Mouse (Mus musculus): ENCODE data around the gene Icam2.

Icam2 gene

DNA sequence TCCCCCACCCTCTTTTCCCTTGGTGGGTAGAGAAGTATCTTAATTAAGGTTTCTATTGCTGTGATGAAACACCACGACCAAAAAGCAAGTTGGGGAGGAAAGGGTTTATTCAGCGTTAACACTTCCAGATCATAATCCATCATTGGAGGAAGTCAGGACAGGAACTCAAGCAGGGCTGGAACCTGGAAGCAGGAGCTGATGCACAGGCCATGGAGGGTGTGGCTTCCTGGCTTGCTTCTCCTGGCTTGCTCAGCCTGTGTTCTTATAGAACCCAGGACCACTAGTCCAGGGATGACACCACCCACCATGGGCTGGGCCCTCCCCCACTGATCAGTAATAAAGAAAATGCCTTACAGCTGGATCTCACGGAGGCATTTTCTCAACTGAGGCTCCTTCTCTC lies 2.9 kb upstream of the Icam2 start:
- DNase-seq = peak; percentile 94

DNA sequence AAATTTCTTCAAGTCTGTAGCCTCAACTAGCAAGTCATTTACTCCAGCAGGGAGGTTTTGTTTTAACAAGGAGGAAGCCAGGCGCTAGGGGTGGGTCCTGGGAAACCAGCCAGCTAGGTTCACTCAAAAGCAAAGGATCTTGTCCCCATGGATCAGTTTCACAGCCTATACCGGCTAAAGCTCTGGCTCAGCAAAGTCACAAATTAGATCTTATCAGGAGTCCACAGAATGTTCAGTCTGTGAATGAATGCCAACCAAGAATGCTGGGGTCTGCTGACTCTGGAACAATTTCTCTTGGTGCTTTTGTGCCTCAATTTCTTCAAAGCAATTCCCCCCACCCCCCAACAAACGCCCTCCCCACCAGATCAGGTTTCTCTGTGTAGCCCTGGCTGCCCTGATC lies 1.7 kb upstream of the Icam2 start:
- peak; percentile 91 for DNase-seq

DNA sequence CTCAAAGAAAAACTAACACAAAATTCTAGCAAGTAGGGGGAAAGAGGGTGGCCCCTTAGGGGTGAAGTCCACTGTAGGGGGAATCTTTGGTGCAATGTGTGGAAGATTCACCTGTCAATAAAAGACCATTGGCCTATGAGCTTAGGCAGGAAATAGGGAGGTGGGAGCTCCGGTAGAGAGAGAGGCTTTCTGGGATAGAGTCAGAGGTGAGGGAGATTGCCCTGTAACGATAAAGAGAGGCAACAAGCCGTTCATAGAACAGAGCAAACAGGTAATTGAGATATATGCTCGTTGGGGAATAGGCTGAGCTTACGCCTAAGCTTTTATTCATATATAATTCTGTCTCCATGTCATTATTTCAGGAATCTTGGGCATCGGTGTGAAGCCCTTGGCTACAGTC lies 855 bp downstream of the Icam2 start:
- no peak for DNase-seq

DNA sequence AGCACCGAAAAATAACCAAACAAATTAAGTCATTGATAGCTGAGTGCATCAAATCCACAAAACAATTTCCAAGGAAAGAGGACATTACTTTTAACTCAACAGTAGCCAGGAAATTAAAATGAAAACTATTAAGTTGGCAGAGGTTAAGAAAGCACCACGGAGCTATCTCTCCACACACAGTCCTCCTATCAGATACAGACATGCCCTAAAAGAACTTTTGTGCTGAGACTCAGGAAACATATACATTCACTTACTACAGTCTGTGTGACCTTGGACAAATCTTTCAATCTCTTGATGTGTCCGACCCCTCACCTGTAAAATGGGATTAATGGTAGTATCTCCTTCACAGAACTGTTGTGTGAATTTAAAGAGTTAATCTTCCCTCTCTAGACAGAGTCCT lies 1.5 kb downstream of the Icam2 start:
- DNase-seq = no peak

DNA sequence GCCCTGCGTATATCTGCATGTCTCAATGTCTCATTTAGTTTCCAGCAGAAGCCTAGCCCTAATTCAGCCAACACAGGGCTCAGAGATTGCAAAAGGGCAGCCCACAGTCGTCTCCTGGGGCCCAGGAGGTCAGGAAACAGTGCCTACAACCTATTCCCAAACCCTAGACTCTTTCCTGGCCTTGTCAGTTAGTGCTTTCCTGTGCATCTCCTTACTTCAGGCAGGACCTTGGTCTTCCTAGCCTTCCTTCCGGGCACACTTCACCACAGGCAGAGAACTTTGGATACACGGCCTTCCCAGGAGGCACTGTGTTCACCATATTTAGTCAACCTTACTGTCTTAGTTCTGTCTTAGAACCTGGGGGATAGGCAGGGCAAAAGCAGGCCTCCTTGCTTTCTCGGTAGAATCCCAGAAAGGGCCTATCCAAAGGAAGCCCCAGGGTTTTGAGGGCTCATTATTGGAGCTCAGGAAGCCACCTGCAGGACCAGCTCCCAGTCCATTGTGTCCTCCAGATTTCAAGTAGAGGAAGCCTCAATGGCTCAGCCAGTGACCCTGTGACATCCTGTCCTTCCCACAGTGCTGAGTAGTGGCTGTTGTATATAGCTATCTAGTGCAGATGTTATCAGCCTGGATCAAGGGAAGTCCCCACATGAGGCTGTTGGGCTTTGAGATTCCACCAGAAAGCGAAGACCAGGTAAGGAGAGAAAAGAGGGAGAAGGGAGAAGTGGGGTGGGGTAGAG lies 4.7 kb downstream of the Icam2 start:
- peak; percentile 96 for DNase-seq

DNA sequence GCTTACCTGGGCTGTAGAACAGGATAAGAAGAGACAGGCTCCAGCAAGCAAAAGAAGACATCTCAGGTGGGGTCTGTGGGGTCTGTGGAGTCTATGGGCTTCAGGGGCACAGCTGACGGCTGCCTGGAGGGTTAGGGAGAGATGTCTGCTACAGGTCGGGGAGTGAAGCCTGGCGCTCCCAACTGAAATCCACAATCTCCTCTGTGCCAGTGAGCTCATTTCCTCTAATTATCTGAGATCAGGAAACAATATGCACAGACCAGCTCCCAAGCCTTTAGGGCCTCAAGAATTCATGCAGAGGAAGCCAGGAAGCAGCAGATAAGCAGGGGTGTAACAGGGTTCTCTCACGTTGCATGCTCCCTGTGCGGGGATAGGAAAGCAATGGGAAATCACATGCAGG lies 5.5 kb downstream of the Icam2 start:
- DNase-seq = peak; percentile 99

DNA sequence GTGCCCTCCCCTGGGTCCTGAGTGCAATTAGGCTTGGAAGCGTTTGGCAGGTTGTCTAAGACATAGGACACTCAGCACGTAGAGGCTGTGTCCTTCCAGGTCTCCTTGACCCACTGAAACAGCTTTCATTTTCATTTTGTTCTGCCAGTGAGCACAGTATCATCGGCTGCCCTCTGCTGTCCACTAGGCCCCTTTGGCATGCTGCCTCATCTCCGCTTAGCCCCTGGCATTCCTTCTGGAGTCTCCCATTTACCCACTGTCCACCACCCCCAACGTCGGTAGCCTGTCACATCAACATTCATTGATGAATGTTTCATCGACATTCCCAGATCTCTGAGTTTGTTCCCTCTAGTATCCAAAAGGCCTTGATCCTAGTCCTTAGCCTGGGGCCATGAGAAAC lies 6.0 kb downstream of the Icam2 start:
- peak; percentile 96 for DNase-seq

DNA sequence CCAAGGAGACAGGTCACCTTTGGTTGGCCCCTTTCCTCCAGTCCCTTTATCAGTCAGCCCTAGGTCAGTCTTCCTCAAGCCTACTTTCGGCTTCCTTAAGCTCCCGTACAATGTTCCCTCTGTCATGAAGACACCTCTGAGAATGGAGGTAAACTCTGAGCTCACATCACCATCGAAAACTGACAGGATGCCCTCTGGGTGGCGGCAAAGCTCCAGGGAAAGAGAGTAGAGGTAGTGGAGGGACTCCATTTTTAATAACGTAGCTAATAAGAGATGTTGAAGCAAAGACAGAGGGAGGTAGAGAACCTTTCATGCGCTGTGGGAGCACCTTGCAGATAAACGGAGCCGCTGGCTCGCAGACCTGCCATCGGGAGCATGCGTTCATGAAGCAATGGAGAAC lies 6.9 kb downstream of the Icam2 start:
- DNase-seq = peak; percentile 90

DNA sequence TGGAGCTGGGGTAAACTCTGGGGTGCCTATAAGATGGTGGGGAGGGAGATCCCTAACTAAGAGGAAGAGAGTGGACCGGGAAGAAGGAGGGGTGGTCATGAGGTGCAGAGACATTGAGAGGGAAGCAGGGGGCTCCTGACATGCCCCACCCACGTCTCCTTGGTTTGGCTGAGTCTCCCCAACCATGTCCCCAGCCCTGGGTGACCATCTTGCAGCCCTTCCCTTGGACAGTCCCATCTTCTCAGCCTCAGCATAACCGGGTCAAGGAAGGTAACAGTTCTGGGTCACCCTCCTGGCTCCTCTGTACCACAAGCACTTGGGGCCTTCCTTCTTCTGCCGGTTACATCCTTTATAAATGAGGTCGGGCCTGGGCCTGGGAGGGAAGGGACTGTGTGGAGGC lies 12.9 kb downstream of the Icam2 start:
- DNase-seq = no peak

DNA sequence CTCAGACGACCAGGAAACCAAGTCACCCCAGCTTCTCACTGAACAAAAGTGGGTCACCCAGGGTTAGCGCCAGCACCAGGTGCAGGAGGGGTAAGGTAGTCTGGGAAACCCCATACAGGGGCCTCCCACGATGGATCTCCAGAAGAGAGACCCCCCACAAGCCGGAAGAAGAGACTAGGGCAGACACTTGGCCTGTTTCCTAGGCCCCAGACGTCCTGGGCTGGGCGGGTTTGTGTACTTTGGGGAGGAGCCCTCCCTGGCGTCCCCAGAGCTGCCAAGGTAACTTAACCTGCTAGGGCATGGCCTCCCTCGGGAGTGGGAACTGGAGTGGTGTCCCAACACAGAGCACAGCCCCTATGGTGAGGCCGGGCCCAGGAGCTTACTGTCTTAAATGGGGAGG lies 13.3 kb downstream of the Icam2 start:
- DNase-seq = no peak

DNA sequence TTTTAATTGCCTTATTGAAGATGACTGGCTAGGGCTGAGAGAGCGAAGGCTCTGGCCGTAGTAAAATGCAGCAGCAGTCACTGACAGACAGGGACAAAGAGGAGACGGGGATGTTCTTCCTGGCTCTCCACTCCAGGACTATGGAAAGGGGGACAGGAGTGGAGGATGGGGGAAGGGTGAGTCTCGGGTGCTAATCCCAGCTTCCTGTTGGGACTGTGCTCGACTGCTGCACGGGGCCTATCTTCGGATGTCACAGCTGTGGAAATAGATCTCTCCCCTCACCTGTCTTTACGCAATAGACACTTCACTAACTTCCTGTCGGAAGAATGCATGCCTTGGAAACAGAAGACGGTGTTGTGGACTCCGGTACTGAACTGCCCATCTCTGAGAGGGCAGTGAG lies 13.9 kb downstream of the Icam2 start:
- no peak for DNase-seq

DNA sequence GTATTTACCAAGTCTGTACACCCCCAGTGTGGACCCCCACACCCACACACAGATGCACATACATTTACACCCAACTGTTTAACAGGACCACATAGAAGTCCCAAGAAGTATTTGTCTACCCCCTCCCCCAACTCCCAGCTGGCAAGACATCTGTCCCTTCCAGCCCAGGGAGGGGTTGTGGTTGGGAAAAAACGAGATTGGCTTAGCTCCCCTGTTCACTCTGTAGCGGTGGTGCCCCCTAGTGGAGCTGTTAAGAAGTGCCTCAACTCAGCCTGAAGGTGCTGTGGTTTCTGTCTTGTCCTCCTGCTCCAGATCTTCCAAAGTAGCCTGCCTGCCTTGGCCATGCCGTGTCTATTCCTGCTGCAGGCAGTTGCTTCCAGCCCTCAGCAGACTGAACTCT lies 21.6 kb downstream of the Icam2 start:
- DNase-seq = peak; percentile 96

DNA sequence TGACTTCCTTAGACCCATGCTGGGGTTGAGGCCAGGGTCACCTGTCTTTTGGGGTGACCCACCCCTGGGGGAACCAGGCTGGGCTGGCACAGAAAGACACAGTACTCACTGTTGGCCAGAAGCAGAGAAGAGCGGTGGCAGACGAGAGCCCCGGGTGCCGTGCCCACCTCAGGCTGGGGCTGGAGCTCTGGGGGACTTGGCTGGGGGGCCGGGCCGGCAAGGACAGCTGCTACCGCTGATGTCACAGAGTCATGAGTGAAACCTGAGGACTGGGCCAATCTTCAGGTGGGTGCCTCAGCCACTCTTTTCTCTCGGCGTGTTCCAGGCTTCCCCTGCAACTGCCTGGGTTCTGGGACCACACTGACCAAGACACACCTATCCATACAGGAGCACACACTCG lies 22.5 kb downstream of the Icam2 start, which contains the start of gene Prr29:
TSS of gene Prr29 (plus strand) at position 107 of the 400 bp plus-strand sequence.
- no peak for DNase-seq

DNA sequence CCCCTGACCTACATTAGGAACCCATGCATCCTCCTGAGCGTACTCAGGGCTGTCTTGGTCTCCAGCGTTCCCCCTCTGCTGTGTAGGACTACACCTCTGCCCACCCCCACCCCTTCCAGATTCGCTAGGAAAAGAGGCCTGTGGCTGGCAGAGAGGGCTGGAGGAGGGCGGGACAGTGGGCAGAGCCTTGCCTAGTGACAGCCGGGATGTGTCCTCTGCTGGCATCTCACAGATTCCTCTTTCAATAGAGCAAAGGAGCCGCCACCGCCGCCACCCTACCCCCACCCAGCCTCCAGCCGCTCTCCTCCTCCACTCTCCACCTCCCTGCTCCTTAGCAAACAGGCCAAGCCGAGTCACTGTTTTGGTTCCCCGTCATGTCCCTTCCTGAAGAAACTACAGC lies 23.2 kb downstream of the Icam2 start:
- DNase-seq = peak; percentile 95

DNA sequence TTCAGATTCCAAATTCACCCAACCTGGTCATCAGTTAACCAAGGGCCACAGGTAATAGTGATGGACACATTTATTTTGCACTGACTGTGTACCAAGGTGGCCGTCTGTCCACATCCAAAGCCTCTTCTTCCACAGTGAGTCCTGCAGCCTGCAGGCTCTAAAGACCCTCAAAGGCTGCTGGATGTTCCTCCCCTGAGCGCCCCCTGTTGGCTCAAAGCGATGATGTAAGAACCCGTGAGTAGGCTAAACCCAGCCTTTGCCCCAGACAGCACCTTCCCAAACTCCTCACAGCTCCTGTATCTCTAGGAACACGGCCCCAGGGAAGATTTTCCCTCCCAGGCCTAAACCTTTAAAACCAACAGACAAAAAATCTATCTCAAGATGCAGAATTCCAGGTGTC lies 28.5 kb downstream of the Icam2 start:
- no peak for DNase-seq

DNA sequence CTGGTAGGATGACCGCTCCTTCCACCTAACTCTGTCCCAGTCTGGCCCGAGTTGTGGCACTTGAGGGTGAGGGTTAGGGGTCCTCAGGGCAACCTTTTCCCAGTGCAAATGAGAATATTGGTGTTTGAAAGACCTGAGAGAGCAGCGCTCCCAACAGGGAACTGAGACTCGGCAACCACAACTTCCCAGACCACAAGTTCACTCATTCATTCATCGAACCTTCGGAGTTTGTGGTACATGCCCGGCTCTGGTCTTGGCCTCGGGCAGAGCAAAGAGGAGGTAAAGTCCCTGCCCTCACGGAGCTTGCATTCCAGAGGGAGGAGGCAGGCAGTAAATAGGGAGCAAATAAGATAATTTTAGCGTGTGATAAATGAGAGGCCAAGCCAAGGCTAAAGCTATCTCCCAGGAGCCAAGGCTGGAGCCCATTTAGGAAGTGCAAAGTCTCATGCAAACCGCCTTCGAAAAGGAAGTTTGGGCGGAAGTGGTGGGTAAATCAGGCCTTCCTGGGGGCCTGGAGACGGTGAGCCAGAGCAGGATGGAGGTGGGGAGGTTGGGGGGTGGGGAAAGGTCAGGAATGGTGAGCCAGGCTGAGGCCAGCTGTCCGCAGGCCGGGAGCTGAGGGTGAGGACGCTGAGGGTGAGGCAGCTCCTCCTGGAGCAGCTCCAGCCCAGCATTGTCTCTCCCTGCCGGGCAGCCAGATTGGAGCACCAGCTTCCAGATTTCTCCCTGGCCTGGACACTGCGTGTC lies 32.3 kb downstream of the Icam2 start:
- DNase-seq = peak; percentile 91

DNA sequence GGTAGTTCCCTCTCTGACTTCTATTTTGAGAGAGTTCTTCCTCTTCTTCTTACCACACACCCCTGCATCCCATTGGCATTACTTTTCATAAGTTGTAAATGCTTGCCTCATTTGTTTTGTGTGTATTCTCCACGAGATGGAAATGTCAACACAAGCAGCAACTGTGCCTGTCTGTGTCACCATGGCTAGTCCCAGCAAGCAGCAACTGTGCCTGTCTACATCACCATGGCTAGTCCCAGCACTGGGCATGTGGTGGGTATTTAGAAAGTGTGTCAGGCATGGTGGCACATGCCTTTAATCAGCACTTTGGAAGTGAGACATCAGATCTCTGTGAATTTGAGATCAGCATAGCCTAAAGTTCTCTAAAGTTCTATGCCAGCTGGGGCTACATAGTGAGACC lies 33.7 kb downstream of the Icam2 start:
- no peak for DNase-seq

DNA sequence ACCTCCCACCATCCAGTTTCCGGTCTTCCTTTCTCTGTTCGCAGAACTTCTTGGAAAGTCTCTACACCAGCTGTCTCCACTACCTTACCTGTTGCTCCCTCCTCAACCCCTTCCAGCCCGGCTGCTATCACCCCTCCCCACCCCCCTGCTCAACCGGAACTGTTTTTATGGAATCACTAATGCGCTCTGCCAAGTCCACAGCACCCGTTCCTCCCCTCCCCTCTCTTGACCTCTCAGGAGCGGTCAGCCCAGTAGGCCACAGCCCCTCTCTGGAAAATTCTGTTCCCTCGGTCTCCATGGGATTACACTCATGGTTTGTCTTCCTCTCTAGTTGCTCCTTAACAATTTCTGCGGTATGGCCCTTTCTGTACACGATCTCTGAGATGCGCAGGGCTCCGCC lies 34.7 kb downstream of the Icam2 start, which contains the start of gene Scn4a:
TSS of gene Scn4a (minus strand) at position 101 of the 400 bp plus-strand sequence.
- no peak for DNase-seq

DNA sequence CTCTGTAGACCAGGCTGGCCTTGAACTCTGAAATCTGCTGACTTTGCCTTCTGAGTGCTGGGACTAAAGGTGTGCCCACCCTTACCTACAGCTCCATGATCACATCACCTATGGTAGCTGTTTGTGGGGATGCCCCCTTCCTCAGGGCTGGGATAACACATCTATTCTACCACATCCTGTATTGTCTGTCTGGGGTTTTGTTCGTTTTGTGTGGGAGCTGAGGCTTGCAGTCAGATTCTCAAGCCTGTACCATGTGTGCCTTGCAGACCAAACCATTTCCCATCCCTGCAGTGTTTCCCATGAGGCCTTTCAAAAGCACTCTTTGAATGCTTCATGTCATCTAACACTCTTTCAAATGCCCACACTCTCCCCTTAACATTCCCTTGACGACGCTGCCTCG lies 35.9 kb downstream of the Icam2 start:
- DNase-seq = no peak

DNA sequence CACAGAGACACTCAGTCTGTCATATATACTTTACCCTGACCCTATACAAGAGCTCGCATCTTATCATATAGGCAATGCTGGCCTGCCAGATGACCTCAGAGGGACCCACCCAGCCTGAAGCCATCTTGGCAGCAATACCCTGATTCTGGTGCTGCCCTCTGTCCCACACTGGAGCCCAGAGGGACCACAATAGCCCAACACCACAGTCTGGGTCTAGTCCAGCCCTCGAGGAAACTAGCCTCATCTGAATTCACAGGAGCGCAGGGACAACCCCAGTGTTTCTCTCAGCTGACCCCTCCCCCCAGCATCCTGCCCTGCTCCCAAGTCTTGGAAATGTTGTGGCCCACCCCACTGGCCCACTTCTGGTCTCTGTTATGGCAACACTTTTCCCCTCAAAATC lies 36.6 kb downstream of the Icam2 start:
- peak; percentile 85 for DNase-seq

DNA sequence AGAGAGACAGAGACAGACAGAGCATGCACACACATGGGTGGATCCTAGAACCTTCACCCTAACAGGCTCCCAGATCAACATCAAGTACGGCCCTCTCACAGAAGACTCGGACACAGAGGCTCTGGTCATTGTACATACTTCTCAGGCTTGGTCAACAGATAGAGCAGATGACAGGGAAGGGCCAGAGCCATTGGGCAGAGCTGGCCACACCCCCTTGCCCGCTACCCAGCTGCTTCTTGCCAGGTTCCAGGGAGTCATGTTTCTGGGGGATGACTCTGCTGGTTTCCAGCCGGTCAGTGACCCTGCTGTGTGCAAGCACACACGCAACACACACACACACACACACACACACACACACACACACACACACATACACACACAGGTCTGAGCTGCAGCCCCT lies 37.0 kb downstream of the Icam2 start:
- DNase-seq = peak; percentile 89

DNA sequence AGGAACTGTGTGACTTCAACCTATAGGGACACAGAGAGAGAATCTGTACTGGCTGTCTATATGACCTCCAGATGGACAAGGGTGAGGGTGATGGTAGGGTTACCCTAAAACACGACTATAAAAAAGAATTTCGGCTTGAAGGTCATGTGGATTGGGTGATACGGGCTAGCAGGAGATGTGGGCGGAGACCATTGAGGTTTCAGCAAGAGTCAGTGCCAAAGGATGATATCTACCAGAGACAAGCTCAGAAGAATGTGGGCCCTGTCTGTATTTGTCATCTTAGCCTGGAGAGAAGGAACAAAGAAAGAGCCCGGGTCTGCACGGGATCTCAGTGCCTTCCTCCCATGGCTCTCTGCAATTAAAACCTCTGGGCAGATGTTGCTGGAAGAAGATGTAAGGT lies 38.1 kb downstream of the Icam2 start:
- no peak for DNase-seq

DNA sequence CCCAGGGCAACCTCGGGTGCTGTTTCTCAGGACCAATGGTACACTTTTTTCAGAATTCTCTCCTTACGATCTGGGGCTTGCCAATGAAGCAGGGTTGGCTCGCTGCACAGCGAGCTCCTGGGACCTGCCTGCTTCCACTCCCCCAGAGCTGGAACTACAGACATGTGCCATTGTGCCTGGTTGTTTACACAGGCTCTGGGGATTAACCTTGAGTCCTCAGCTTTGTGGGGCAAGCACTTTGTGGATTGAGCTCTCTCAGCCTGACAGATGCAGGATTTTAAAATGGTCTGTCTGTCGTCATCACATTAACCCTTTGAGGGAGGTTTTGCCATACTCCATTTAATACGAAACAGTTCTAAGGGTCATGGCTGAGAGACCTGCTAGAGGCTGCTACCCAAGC lies 43.0 kb downstream of the Icam2 start:
- no peak for DNase-seq

DNA sequence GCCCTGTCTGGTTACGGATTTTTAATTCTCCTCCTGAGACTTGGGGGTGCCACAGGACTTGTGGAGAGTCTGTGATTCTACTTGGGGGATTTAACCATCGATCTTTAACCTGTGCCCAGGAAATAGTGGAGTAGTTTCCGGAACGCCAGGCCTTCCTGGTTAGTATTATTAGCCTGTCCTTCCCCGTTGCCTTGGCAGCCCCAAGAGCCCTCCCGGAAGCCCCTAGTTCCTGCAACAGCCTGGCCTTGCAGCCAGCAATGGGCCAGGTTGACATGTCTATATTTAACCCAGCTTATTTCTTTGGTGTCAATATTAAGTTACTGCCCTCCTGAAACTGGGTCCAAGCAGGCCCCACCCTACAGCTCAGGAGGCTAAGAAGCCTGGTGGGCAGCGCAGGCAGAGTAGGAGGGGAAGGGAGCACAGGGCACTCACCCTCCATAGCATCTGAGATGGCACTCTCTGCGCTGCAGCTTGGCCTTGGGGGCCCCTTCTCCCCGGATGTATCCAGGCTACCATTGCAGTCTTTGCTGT lies 46.8 kb downstream of the Icam2 start:
- no peak for DNase-seq
